Mouse (Mus musculus) ES-E14 (cell line): ENCODE measurements around the gene Dlx5.

Source experiments
- CHD2 ChIP-seq: IDR thresholded peaks from 2 replicates; pipeline ENCODE4 v1.6.1; 2014; ENCODE audit warnings: mild to moderate bottlenecking, low read depth, low read length, inconsistent platforms
- ZNF384 ChIP-seq: IDR thresholded peaks from 2 replicates; pipeline ENCODE4 v1.6.1; 2012; ENCODE audit warnings: low read depth, low read length, inconsistent platforms

- TF ChIP-seq CHD2 (no peak), ZNF384 (no peak)
Observed at GRCm38 (mm10) chr6:6862611-6863010, 19.3 kb downstream of the Dlx5 start.
